Mouse (Mus musculus) Muller cell, postnatal 12 days (primary cell): ENCODE measurements at regions not wholly inside any gene's neighbourhood (a gene's known extent, or its start where the extent isn't known, plus 50 kb on each side); places are given as distances from the start of the nearest gene placed in this dataset.
A peak's percentile ranks its signal among the peaks of the same experiment; 100 is the strongest.
"Not testable (repeated sequence)": the region's sequence is repeated elsewhere in the genome, so short reads cannot be mapped to it uniquely, and the experiment has no call there.

Experiments
- DNase-seq: peaks from one replicate; pipeline ENCODE4 v3.0.0-alpha.2; 2015; ENCODE audit errors: inconsistent ontology term

GRCm38 (mm10) chr12:46398875-46399652, 419.7 kb downstream of the Nova1 start:
- DNase-seq, result peak; percentile 54

DNA sequence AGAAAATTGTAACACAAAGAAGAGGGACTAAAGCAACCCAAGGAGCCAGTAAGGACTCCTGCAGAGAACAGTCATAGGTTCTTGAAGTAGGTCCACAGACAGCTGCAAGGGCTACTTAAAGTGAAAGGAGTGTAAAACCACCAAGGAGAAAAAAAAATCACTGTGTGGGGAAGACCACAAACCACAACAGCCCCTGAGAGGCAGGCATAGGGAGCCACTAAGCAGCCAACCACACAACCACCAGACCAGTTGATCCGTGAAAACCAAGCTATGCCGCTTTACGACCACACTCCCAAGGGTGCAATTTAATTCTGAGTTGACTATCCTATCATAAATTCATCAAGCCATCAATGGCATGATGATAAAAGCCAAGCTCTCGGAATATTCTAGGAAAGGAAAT, 423.5 kb downstream of the Nova1 start:
- DNase-seq, result no peak

DNA sequence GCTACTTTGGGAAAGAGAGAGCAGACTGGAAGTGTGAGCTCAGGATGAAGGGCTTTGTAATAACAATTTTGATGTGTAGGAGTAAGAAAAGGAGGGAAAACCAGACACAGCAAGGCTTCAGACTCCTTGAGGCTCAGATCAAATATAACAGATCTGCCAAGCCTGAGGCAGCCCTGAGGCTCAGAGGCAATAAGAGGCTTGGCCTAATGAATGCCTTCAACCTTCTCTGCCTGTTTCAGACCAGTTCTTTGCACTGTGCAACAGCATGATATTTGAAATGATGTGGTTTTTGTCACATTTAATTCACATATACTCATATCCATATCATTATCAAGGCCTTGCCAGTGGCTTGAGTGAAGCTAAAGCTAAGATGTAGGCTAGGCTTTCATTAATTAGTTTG, 425.0 kb downstream of the Nova1 start:
- DNase-seq, result no peak

GRCm38 (mm10) chr12:46378914-46379313, 439.8 kb downstream of the Nova1 start:
- DNase-seq, result no peak

- DNase-seq, result peak; percentile 70
Measured at GRCm38 (mm10) chr12:46371747-46372146, 447.0 kb downstream of the Nova1 start.

DNA sequence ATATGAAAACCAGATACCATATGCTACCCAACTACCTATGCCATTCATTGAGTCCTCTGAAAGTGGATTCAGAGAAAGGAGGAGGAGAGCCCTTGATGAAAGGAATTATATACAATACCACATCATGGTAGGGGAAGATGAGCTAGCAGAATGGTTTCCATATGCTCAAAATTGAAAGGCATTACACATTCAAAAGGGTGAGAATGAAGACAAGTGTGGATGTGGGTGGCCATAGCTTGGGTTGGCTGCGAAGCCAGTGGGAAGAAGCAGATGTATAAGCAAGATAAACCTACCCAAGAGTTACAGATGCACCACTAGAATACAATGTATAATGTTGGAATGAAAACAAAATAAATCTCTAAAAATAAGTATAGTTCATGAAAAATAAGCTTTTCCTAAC, 485.4 kb downstream of the Nova1 start:
- no peak for DNase-seq

GRCm38 (mm10) chr12:46327865-46328264, 490.9 kb downstream of the Nova1 start:
- DNase-seq, result peak; percentile 62

- no peak for DNase-seq
Measured at GRCm38 (mm10) chr12:46323276-46323675, 495.5 kb downstream of the Nova1 start.

- DNase-seq, result no peak
Measured at GRCm38 (mm10) chr12:46303136-46303797, 515.5 kb downstream of the Nova1 start.

- DNase-seq, result no peak
Measured at GRCm38 (mm10) chr12:46298926-46299325, 519.8 kb downstream of the Nova1 start.

GRCm38 (mm10) chr12:46284519-46284918, 534.2 kb downstream of the Nova1 start:
- DNase-seq, result no peak

GRCm38 (mm10) chr12:46248402-46249018, 570.2 kb downstream of the Nova1 start:
- DNase-seq, result no peak

DNA sequence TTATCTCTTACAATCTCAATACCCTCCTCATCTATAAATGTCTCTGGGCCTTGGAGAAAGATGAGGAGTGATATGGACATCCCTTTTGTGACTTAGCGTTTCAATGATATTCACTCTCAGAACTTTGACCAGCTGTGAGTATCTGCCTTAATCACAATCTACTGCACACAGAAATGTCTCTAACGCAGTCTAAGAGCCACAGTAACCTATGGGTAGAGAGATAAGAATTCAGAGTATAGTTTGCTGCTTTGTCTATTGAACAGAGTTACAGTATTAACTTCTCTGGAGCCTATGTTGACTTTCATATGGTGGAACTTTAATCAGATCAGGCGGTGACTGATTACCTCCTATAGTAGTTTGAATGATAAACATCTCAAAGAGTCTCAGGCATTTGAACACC, 573.8 kb downstream of the Nova1 start:
- no peak for DNase-seq

GRCm38 (mm10) chr12:46232359-46232758, 586.4 kb downstream of the Nova1 start:
- DNase-seq, result no peak

- DNase-seq, result not testable (repeated sequence)
Measured at GRCm38 (mm10) chr12:46215328-46215727, 603.4 kb downstream of the Nova1 start.

GRCm38 (mm10) chr12:46199076-46199475, 619.7 kb downstream of the Nova1 start:
- DNase-seq, result no peak

DNA sequence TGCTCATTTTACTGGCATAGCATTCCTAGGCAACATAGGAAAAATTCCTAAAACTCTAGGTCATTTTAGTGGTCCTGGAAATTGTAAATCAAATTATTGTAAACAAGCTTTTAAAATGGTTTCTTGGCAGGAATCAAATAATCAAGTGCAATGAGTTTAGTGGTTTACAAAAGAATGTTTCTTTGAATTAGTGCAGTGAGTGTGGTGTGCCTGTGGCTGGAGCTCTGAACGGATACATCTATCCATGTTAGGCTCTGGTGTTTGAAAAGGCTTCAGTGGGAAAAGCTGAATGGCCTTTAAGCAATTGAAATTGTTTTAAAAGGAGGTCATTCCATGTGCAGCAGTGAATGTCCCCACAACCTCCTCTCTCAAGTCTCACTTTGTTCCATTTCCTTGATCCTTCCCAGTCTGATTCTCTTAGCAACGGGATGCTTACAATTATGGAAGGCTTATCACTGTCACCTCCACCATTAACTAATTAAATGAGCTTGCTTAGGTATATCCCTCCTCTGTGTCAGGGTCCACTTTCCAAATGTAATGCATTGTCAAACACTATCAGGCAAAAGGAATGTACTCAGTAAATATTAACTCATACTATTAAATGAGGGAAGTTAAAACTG, 621.1 kb downstream of the Nova1 start:
- peak; percentile 89 for DNase-seq

DNA sequence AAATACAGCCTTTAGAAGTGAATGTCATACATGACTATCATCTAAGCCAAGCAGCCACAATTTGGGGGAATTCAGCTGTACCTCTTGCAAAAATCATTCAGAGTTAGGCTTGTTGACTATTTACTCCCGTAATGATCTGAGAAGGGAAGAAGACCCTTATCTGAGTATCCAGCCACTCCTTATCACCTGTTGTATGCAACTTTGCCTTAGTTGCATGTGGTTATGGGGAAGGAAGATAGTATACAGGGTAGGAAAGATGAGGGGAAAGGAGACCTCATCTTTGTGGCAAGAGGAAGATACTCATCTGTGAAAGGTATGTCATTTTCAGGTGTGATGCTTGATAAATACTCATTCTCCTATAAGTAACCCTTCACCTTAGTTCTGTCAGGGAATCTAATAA, 624.6 kb downstream of the Nova1 start:
- DNase-seq, result no peak
